Mouse (Mus musculus) forebrain, embryonic 12.5 days (tissue): ENCODE measurements around the gene Brdt. TPM values are rescaled to one million over a fixed set of nuclear protein-coding genes. Genes with fewer than 3 reads are reported as not detected.

Experiments
- ATAC-seq: fragments of 200-750 bp; cut with Nextera tagmentation; 2 replicates; pipeline ENCODE4 v1.8.0; 2017; ENCODE audit warnings: moderate TSS enrichment; ENCODE audit not compliant: low FRiP score
- H3K27ac ChIP-seq: fragments of 300-500 bp; sonication (generic); 2 replicates; pipeline ENCODE4 v1.5.1; 2016; ENCODE audit warnings: mild to moderate bottlenecking
- H3K27me3 ChIP-seq: fragments of 300-500 bp; sonication (generic); 2 replicates; pipeline ENCODE4 v1.6.1; 2016; ENCODE audit warnings: mild to moderate bottlenecking
- H3K36me3 ChIP-seq: fragments of 300-500 bp; sonication (generic); replicated peaks from 2 replicates; pipeline ENCODE4 v1.6.1; 2016; ENCODE audit warnings: mild to moderate bottlenecking
- H3K4me1 ChIP-seq: fragments of 300-500 bp; sonication (generic); 2 replicates; pipeline ENCODE4 v1.6.1; 2016
- H3K4me2 ChIP-seq: fragments of 300-500 bp; sonication (generic); 2 replicates; pipeline ENCODE4 v1.6.1; 2016; ENCODE audit warnings: mild to moderate bottlenecking, moderate library complexity
- H3K4me3 ChIP-seq: fragments of 300-500 bp; sonication (generic); replicated peaks from 2 replicates; pipeline ENCODE4 v1.5.1; 2016; ENCODE audit warnings: mild to moderate bottlenecking
- H3K9ac ChIP-seq: fragments of 300-500 bp; sonication (generic); 2 replicates; pipeline ENCODE4 v1.6.1; 2016; ENCODE audit warnings: mild to moderate bottlenecking
- H3K9me3 ChIP-seq: fragments of 300-500 bp; sonication (generic); 2 replicates; pipeline ENCODE4 v1.6.1; 2016
- WGBS: fragments of 180-500 bp; shearing (Covaris S2); methylation state at CpG from one replicate; pipeline ENCODE4 v1.1.7; 2016; 5-methylcytosine and 5-hydroxymethylcytosine counted together
- polyA plus RNA-seq: library from polyadenylated mRNA; unstranded; fragments of >200 nt; fragmentation: Nextera tagmentation; extraction: Ambion mirVana; gene quantifications from 2 replicates; pipeline ENCODE4 v1.2.1, GENCODE M21; 2016

The Brdt gene
- polyA plus RNA-seq, 1 experiment from 2014 or later: 1.4 TPM

DNA sequence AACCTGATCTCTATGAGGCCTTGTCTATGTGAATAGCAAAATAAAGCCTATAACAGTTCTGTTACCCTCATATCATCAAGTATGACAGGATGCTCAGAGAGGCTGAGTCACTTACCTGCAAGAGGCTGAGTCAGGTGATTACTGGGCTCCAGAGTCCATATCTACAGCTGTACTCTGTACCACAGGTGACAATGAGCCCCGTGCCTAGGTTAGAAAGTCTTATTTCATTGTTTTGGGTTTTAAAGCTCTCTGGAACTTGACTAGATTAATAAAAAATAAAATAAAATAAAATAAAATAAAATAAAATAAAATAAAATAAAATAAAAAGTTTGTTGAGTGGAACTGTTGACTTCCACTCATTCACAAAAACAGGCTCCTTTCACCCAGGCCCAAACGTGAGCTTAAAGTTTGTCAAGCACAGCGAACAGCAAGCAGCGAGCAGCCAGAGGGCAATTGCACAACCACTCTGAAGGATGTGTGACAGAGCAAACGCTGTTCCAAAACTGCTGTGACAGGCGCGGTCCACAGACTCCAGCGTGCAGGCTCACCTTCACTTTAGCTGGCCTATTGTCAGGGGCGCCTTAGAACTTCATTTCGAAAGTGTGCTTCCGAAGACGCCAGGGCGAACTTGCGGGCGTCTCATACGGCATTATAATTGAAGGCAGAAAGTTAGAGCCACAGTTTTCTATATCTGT is 35.0 kb upstream of the Brdt start:
- Histone ChIP-seq H3K4me1 (peaks cover 13% of the 10 kb centered on the region), H3K36me3 (no peaks in the 10 kb centered on the region), H3K27me3 (peaks cover 17% of the 10 kb centered on the region), H3K27ac (no peak overlapping the region), H3K4me2 (no peak overlapping the region), H3K9ac (no peak overlapping the region), H3K9me3 (no peaks in the 10 kb centered on the region), H3K4me3 (no peak overlapping the region)
- 68% methylated on average over 16 of the region's 16 CpGs for WGBS
- ATAC-seq: no peak

DNA sequence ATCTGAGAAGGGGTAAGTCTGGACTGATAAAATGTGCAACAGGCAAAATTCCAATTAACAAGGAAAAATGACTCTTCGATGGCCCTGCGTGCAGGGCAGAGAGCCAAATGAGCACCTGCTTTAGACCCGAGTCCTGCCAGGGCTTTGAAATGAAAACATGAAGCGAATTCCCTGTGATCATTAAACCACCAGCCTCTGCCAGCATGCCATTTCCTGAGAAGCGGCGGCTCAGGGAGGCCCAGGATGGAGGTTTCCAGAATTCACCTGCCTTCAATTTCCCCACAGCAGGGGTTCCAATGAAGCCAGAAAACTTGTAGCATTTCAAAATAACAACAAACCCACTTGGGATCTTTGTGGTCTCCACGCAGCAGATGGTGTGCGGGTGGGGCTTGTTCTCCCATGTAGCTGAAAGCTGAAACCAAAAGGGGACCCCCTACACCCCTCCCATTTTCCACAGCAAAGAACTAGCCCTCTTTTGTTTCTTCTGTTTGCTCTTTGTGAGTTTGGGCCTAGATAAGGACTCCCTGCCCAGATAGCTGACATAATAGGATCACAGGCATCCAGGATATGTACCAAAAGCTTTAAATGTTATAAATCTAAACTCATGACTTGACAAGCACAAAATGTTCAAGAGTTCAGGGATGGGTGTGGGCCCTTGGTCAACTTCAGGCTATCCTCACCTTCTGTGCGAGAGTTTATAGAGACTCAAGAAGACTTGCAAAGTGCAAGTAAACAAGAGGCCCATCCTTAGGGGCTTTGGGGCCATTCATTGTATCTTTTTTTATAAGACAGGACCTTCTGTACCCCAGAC is 34.2 kb upstream of the Brdt start:
- H3K27me3 ChIP-seq: peaks cover 9% of the 10 kb centered on the region; the same call in 1 of the 2 replicates
- no peak overlapping the region for H3K27ac ChIP-seq
- H3K4me3 ChIP-seq: no peak overlapping the region
- H3K9me3 ChIP-seq: no peaks in the 10 kb centered on the region
- H3K36me3 ChIP-seq: no peaks in the 10 kb centered on the region
- WGBS: 33% methylated on average over 9 of the region's 9 CpGs
- H3K4me2 ChIP-seq: no peak overlapping the region
- ATAC-seq: no peak
- H3K4me1 ChIP-seq: peaks cover 13% of the 10 kb centered on the region
- no peak overlapping the region for H3K9ac ChIP-seq

DNA sequence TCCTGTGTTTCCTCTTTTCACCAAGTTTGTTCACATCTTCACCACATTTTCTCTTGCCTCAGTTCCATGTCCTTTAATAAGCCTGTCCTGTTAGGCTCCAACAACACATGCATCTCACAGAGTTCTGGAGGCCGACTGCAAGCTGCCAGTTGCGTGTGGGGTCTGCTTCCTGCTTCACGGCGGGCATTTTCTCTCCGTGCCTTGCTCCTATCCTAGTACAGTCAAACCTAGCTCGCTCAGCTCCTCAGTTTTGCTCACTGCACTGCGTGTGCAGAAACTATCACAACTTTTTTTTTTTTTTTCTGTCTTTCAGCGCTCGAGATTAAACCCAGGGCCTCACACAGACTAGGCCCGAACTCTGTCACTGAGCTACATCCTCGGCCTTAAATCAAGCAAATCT is 32.1 kb upstream of the Brdt start:
- Histone ChIP-seq H3K9ac (no peak overlapping the region), H3K4me3 (no peak overlapping the region), H3K9me3 (no peaks in the 10 kb centered on the region), H3K27ac (no peak overlapping the region), H3K4me2 (no peak overlapping the region), H3K27me3 (no peaks in the 10 kb centered on the region), H3K36me3 (no peaks in the 10 kb centered on the region), H3K4me1 (peaks cover 13% of the 10 kb centered on the region)
- no peak for ATAC-seq
- 83% methylated on average over 11 of the region's 11 CpGs for WGBS

DNA sequence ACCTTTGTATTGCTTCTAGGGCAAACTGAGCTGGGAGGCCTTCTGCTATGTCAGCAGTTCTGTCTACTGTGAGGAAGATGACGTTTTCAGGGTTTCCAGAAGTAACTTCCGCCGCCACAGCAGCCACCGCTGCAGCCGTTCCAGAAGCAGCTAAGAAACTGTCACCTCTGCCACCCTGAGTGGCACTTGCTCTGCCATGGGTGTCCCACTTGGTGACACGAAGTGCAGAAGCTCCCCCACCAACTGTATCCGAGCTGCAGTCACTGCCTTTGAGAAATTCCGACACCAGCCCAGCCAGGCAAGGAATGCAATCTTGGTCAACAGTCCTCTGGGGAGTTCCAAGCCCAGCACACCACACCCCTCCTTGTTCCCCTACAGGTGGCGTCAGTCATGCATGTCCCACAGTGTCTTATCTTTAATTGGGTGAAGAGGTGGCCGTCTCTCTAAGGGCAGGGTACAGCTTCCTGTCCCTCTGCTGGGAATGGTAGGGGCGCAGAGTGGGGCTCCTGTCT is 27.6 kb upstream of the Brdt start:
- 57% methylated on average over 11 of the region's 11 CpGs for WGBS
- no peak overlapping the region for H3K9ac ChIP-seq
- ATAC-seq: no peak
- no peak overlapping the region for H3K27ac ChIP-seq
- H3K4me1 ChIP-seq: no peaks in the 10 kb centered on the region
- no peaks in the 10 kb centered on the region for H3K36me3 ChIP-seq
- H3K27me3 ChIP-seq: no peaks in the 10 kb centered on the region
- H3K4me2 ChIP-seq: no peak overlapping the region
- H3K4me3 ChIP-seq: no peak overlapping the region
- H3K9me3 ChIP-seq: no peaks in the 10 kb centered on the region

DNA sequence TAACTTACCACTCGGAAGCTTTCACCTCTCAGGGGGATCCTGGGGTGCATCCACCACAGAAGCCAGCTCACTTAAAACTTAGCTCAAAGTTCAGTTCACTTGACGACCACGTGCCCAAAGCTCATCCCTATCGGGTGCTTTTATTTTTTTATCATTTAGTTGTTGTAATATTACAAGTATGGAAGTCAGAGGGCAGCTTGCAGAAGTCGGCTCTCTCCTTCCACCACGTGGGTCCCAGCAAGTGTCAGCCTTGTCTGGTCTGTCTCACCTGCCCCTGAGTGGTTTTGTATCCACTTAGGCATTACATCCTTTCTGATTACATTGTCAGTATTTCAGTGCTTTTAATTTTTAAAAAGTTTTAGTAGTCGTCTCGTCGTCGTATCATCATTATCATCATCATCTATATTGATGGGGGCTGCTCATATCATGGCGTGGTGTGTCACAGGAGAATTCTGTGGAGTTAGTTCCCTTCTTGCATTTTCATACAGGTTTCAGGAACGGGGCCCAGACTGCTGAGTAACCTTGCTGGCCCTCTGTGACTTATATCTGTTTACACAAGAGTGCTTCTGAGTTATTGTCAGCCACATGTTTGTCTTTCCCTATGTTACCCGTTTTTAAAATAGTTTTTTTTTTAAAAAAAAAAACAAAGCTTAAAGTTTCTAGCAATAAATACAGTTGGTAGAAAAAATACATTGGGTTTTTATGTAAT is 26.7 kb upstream of the Brdt start:
- Histone ChIP-seq H3K4me3 (no peak overlapping the region), H3K9ac (no peak overlapping the region), H3K9me3 (no peaks in the 10 kb centered on the region), H3K4me2 (no peak overlapping the region), H3K36me3 (no peaks in the 10 kb centered on the region), H3K27me3 (no peaks in the 10 kb centered on the region), H3K4me1 (no peaks in the 10 kb centered on the region), H3K27ac (no peak overlapping the region)
- 80% methylated on average over 13 of the region's 13 CpGs for WGBS
- ATAC-seq: no peak

DNA sequence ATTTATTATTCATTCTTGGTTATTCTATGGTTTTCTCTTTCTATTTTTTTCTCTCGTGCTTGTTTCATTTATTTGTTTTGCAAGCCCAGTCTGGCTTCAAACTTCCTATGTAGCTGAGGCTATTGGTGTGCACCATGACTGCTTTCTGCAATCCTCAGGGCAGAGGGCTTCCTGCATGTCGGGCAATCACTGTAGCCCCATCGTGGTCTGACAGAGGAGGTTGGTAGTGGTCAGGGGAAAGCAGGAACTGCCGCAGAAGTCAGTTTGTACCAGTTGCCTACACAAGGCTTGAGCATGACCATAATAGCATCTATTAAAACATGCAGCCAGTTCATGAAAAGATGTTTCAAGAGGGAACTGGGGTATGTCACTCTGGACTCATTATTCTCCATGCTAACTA is 23.5 kb upstream of the Brdt start:
- H3K4me1 ChIP-seq: no peaks in the 10 kb centered on the region
- no peak for ATAC-seq
- no peak overlapping the region for H3K4me3 ChIP-seq
- H3K27ac ChIP-seq: no peak overlapping the region
- no peaks in the 10 kb centered on the region for H3K9me3 ChIP-seq
- H3K9ac ChIP-seq: no peak overlapping the region
- no peak overlapping the region for H3K4me2 ChIP-seq
- no peaks in the 10 kb centered on the region for H3K36me3 ChIP-seq
- H3K27me3 ChIP-seq: no peaks in the 10 kb centered on the region
- whole genome bisulfite sequencing: 79% methylated on average over 4 of the region's 4 CpGs

DNA sequence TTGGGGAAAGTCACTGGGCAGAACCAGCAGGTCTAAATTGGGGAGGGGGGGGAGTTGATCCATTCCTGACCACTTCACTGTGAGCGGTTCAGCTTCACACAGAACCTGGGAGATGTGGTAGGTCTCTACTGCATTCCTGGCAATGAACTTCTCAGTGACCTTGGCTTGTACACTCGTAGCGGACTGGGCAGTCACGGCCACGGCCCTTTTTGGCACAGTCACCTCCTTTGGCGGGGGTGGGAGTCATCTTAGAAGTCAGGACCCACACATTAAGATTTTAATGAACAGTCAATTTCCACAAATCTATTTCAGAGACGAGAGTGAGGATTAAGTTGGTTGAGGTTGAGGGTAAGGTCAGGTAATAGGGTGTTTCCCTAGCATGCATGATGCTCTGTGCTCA is 13.8 kb upstream of the Brdt start:
- no peak overlapping the region for H3K4me3 ChIP-seq
- no peak overlapping the region for H3K9ac ChIP-seq
- H3K4me1 ChIP-seq: no peaks in the 10 kb centered on the region
- peaks cover 6% of the 10 kb centered on the region; the same call in 1 of the 2 replicates for H3K27me3 ChIP-seq
- H3K9me3 ChIP-seq: no peaks in the 10 kb centered on the region
- WGBS: 94% methylated on average over 7 of the region's 7 CpGs
- no peak for ATAC-seq
- H3K36me3 ChIP-seq: no peaks in the 10 kb centered on the region
- no peak overlapping the region for H3K27ac ChIP-seq
- no peak overlapping the region for H3K4me2 ChIP-seq

DNA sequence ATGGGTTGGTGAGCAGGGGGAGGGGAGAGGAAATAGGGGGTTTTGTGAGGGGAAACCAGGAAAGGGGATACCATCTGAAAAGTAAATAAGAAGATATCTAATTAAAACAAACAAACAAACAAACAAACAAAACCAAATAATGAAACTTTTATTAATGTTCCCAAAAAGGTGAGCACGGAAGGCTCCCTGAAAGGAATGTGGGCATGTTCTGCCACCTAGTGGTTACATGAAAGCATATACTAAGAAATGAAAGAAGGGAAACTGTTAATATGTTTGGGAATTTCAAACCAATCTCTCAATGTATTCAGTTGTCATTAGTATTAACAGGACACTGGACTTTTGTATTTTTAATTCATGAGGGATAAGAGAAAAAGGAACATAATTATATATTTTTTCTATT is 10.3 kb upstream of the Brdt start:
- no peaks in the 10 kb centered on the region for H3K4me1 ChIP-seq
- H3K27ac ChIP-seq: no peak overlapping the region
- no peak overlapping the region for H3K9ac ChIP-seq
- WGBS: 11% methylated on average over 1 of the region's 1 CpGs
- no peaks in the 10 kb centered on the region for H3K36me3 ChIP-seq
- H3K4me3 ChIP-seq: no peak overlapping the region
- H3K27me3 ChIP-seq: peaks cover 6% of the 10 kb centered on the region; the same call in 1 of the 2 replicates
- ATAC-seq: no peak
- H3K9me3 ChIP-seq: no peaks in the 10 kb centered on the region
- H3K4me2 ChIP-seq: no peak overlapping the region

DNA sequence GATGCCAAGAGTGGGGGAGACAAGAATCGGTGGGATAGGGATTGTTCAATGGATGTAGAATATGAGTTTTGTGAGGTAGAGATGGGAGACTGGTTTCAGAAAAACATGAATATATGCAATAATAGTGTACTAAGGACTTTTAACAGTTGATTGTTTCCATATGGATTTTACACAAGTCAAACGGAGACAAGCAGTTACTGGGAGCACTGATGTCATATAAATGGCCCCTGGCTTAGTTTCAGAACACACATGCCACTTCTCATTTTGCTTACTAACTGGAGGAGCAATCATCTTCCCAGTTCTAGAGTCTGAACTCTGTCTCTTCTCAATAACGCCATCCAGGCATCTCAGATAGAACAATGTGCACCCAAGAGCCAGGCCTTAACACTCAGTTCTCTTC is 9.4 kb downstream of the Brdt start:
- H3K27me3 ChIP-seq: no peaks in the 10 kb centered on the region
- no peak overlapping the region for H3K4me3 ChIP-seq
- H3K4me1 ChIP-seq: no peaks in the 10 kb centered on the region
- no peak overlapping the region for H3K9ac ChIP-seq
- H3K36me3 ChIP-seq: no peaks in the 10 kb centered on the region
- H3K4me2 ChIP-seq: no peak overlapping the region
- ATAC-seq: no peak
- H3K9me3 ChIP-seq: no peaks in the 10 kb centered on the region
- H3K27ac ChIP-seq: no peak overlapping the region
- WGBS: 82% methylated on average over 3 of the region's 3 CpGs

DNA sequence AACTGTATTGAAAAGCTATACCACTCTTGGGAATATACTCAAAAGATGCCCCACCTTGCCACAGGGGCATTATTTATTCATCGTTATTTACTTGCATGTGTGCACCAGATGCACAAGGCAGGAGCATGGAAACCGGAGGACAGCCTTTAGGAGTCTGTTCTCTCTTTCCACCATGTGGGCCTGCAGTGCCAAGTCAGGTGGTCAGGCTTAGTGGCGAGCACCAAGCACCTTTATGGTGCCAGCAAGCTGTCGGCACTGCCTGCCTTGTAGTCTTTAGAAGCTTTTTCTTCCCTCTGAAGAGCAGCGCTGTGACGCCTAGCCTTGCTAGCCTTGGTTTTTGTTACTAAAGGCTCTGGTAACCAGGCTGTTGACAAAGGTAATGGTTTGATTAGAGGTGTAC is 11.9 kb downstream of the Brdt start:
- Histone ChIP-seq H3K36me3 (no peaks in the 10 kb centered on the region), H3K9me3 (no peaks in the 10 kb centered on the region), H3K4me3 (no peak overlapping the region), H3K9ac (no peak overlapping the region), H3K27ac (no peak overlapping the region), H3K27me3 (no peaks in the 10 kb centered on the region), H3K4me1 (no peaks in the 10 kb centered on the region), H3K4me2 (no peak overlapping the region)
- ATAC-seq: no peak
- WGBS: 87% methylated on average over 6 of the region's 6 CpGs

DNA sequence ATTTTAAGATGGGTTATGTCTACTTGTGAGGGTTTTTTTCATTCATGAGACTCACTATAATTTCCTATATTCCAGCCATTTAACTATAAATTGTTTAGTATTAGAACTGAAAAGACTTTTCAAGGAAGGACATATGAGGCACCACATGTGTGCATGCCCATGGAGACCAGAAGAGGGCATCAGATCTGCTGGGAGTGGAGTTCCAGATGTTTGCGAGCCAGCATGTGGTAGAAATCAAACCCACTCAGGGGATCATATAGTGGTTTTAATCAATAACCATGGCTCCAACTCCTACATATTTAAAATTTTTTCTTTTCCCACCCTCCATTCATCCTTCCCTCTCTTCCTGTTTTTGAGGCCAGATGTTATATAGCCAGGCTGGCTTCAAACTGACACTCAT is 15.3 kb downstream of the Brdt start:
- no peak for ATAC-seq
- Histone ChIP-seq H3K4me2 (no peak overlapping the region), H3K4me1 (no peaks in the 10 kb centered on the region), H3K9me3 (no peaks in the 10 kb centered on the region), H3K9ac (no peak overlapping the region), H3K4me3 (no peak overlapping the region), H3K27me3 (no peaks in the 10 kb centered on the region), H3K27ac (no peak overlapping the region), H3K36me3 (no peaks in the 10 kb centered on the region)
- 65% methylated on average over 1 of the region's 1 CpGs for WGBS

DNA sequence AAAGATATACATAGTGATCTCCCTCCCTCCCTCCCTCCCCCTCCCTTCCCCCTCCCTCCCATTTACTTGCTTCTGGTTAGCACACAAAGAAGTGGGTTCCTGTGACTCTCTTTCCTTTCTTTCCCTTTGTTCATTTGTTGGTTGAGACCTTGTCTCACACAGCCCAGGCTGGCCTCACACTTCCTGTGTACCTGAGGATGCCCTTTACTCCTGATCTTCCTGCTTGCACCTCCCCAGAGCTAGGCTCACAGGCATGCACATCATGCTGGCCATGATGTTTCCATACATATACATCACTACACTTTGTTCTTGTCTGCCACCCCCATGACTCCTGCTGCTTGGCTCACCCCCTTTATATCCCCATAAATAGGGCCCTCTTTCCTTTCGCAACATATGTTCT is 21.6 kb downstream of the Brdt start:
- Histone ChIP-seq H3K27me3 (no peaks in the 10 kb centered on the region), H3K27ac (no peak overlapping the region), H3K9me3 (no peaks in the 10 kb centered on the region), H3K36me3 (no peaks in the 10 kb centered on the region), H3K4me2 (no peak overlapping the region), H3K9ac (no peak overlapping the region), H3K4me3 (no peak overlapping the region), H3K4me1 (no peaks in the 10 kb centered on the region)
- ATAC-seq: no peak
- WGBS: 89% methylated on average over 1 of the region's 1 CpGs
